Mouse (Mus musculus) A20 (cell line): ENCODE data around the gene Actr1a.

Source experiments
- DNase-seq: peaks from one replicate; pipeline ENCODE4 v3.0.0-alpha.2; 2011; ENCODE audit warnings: low read depth, low spot score

Gene Actr1a

DNA sequence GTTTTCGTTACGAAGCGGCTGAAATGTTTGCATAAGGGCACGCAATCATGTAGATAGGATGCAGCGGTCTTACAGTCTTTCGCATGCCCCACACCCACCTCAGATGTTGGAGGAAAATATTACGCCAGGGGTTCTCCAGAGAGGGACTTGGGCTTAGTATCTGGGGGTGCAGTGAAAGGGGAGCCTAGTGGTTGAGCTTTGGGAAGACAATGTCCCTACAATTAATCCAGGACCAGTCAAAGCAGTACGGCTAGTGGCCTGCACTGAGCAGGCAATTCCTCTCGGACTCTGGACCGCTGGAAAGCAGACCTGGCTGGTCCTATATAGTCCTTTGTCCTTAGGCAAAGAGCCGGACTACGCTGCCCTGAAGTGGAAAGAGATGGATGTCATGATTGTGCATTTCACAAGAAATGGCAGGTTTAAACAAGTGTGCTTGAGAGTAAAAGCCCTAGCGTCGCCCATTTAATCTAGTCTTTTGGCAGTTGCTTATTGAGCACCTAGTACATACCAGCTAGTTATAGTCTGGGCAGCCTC, 68.0 kb downstream of the Actr1a start:
- peak; percentile 36 for DNase-seq
